Comparison of ENCODE assay signal across 24 mouse cellular contexts in genomic region chr1:157220910-157221309, GRCm38 (mm10).
"Had no signal": no experiment of that assay in that cellular context is flagged by ENCODE, and none has a peak within 500 bp of the region (broad histone marks: within the 10 kb centered on the region; RNA-seq: fewer than 3 reads in every experiment).

No protein-coding gene starts in this region.

- H3K4me2 ChIP-seq: heart, embryonic 11.5 days; heart, embryonic 13.5 days; heart, embryonic 15.5 days; hindbrain, embryonic 12.5 days; hindbrain, embryonic 14.5 days; intestine, embryonic 15.5 days; limb, embryonic 12.5 days had no signal

- H3K27ac ChIP-seq: heart, adult 2 months; heart, embryonic 13.5 days; heart, embryonic 15.5 days; hindbrain, embryonic 12.5 days; hindbrain, embryonic 14.5 days; intestine, embryonic 15.5 days; layer of hippocampus, adult 2 months; left cerebral cortex, adult 2 months; limb, embryonic 10.5 days; limb, embryonic 12.5 days had no signal

- H3K4me1 ChIP-seq: heart, embryonic 13.5 days; heart, embryonic 15.5 days; hindbrain, embryonic 12.5 days; intestine, embryonic 15.5 days; limb, embryonic 10.5 days; limb, embryonic 12.5 days had no signal

- H3K4me3 ChIP-seq: heart, adult 2 months; heart, embryonic 13.5 days; heart, embryonic 15.5 days; hindbrain, embryonic 12.5 days; intestine, embryonic 15.5 days; layer of hippocampus, adult 2 months; left cerebral cortex, adult 2 months; limb, embryonic 10.5 days; limb, embryonic 12.5 days had no signal

- DNase-seq: gastrocnemius, postnatal 14 days; gastrocnemius, postnatal 36 days; heart, adult 11 months; heart, adult 2 months; heart, postnatal 14 days; heart, postnatal 36 days; kidney, adult 18-20 months; kidney, adult 8-10 months; kidney, postnatal 10 days; kidney, postnatal 25 days; kidney, postnatal 4 days had no signal

- H3K36me3 ChIP-seq: heart, embryonic 13.5 days; heart, embryonic 15.5 days; intestine, embryonic 15.5 days; limb, embryonic 10.5 days; limb, embryonic 12.5 days had no signal

- ATAC-seq: hindbrain, embryonic 16.5 days; inflammation-experienced regulatory T-cells, adult 6 months; intestine, embryonic 15.5 days; intestine, postnatal 0 days had no signal

- H3K9ac ChIP-seq: heart, embryonic 13.5 days; heart, embryonic 15.5 days; hindbrain, embryonic 12.5 days; hindbrain, embryonic 14.5 days; intestine, embryonic 15.5 days; limb, embryonic 12.5 days had no signal

- H3K27me3 ChIP-seq: heart, embryonic 13.5 days; heart, embryonic 15.5 days; hindbrain, embryonic 12.5 days; intestine, embryonic 15.5 days; limb, embryonic 12.5 days had no signal

- H3K9me3 ChIP-seq: heart, embryonic 13.5 days; heart, embryonic 15.5 days; hindbrain, embryonic 12.5 days; intestine, embryonic 15.5 days; limb, embryonic 10.5 days; limb, embryonic 12.5 days had no signal
